Mouse (Mus musculus) ES-E14 (cell line): ENCODE data around the gene Acsl1.

Source experiments
- CHD2 ChIP-seq: IDR thresholded peaks from 2 replicates; pipeline ENCODE4 v1.6.1; 2014; ENCODE audit warnings: mild to moderate bottlenecking, low read depth, low read length, inconsistent platforms
- HCFC1 ChIP-seq: IDR thresholded peaks from 2 replicates; pipeline ENCODE4 v1.6.1; 2012; ENCODE audit warnings: low read length, inconsistent platforms, borderline replicate concordance; ENCODE audit not compliant: insufficient read depth
- MAFK ChIP-seq: IDR thresholded peaks from 2 replicates; pipeline ENCODE4 v1.6.1; 2014; ENCODE audit warnings: mild to moderate bottlenecking, low read depth, low read length, inconsistent platforms; ENCODE audit not compliant: insufficient read depth
- ZC3H11A ChIP-seq: IDR thresholded peaks from 2 replicates; pipeline ENCODE4 v1.6.1; 2012; ENCODE audit warnings: low read depth, mild to moderate bottlenecking, inconsistent platforms, low read length, borderline replicate concordance
- ZNF384 ChIP-seq: IDR thresholded peaks from 2 replicates; pipeline ENCODE4 v1.6.1; 2012; ENCODE audit warnings: low read depth, low read length, inconsistent platforms

DNA sequence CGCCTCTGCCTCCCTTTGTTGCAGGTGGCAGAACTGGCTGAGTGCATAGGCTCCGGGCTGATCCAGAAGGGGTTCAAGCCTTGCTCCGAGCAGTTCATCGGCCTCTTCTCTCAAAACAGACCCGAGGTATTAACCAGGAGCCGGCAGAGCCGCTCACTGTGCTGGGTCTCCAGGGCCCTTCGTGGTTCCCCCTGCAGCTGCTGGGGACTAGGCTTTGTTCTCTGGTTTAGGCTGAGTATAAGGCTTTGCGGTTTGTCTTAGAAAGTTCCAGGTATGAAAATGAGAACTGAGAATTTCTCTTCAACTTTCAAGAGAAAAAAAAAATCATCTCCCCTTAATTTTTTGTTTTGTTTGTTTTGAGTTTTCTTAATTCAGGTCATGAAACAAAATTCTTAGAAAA, 40.5 kb downstream of the Acsl1 start:
- TF ChIP-seq MAFK (no peak), HCFC1 (no peak), ZNF384 (no peak), CHD2 (no peak), ZC3H11A (no peak)
